ENCODE assay signal across 16 mouse cellular contexts in the genomic region with DNA sequence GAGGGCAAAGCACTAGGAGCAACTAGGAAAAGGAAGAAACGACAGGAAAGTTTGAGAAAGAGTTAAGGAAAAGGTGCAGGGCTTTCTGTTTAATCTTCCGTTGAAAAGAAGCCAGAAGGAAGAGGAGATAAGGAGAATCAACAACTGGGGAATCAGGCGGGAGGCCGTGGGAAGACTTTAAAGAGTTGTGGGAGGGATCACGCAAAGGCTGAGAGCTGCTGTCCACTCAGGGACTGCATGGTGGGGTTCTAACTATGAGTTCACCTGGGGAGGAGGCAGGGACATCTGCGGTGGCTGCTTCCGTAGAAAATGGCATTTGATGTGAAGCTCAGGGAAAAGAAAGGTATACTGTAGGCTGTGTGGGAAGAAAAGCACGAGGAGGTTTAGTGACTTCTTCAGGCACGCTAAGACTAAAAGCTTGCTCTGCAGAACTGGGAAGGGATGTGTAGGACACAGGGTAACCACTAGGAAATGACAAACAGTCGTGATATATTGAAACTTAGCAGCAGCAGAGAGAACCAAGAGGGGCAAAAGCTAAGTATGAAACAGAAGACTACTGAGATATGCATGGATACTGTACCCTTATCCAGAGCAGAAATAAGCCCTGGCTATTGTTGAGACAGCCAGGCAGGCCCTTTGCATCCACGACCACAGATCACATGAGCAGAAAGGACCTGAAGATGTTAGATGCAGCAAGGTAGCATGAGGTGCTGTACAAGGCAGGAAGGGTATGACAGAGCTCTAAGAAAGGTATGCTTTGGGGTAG.
DNase-seq lines count a peak whose midpoint lies in the region; ATAC-seq and TF ChIP-seq lines count a peak whose summit lies in the region.
"Had no signal": no experiment of that assay in that cellular context is flagged by ENCODE, and none has a peak within 500 bp of the region (broad histone marks: within the 10 kb centered on the region; RNA-seq: fewer than 3 reads in every experiment).

No protein-coding gene starts in this region.

- H3K27ac ChIP-seq in heart, embryonic 14.5 days (replicated peaks in 1 of 2; ENCODE audit: control insufficient read depth in 1 of 2, insufficient read depth in 1 of 2, low read depth in 2 of 2, low read length in 2 of 2) = no peak overlapping the region
- no peak overlapping the region for H3K27ac ChIP-seq in heart, adult 2 months
- no peak overlapping the region for H3K27ac ChIP-seq in lung, embryonic 16.5 days (ENCODE audit: low read length)
- peak overlapping the region; percentile 71 for H3K27ac ChIP-seq in liver, embryonic 12.5 days
- no peak overlapping the region for H3K27ac ChIP-seq in stomach, postnatal 0 days (replicated peaks)
- H3K27ac ChIP-seq in forebrain, embryonic 11.5 days (ENCODE audit: low read depth, low read length) = no peak overlapping the region
- H3K27ac ChIP-seq: hindbrain, embryonic 15.5 days; neural tube, embryonic 15.5 days had no signal

- H3K4me1 ChIP-seq in heart, embryonic 14.5 days (ENCODE audit: control insufficient read depth in 2 of 2, insufficient read depth in 2 of 2, low read length in 2 of 2) = peaks cover 7 to 15% of the 10 kb centered on the region in 2 experiments; a peak in 3 of 4 replicates
- no peaks in the 10 kb centered on the region for H3K4me1 ChIP-seq in heart, adult 2 months (ENCODE audit: control insufficient read depth, insufficient read depth, low read length)
- H3K4me1 ChIP-seq in lung, embryonic 16.5 days (replicated peaks; ENCODE audit: control insufficient read depth, insufficient read depth, low read length) = no peaks in the 10 kb centered on the region
- H3K4me1 ChIP-seq in liver, embryonic 12.5 days = peaks cover 22% of the 10 kb centered on the region
- 0 out of 2 replicates have a peak, but pooled peaks cover 2% of the 10 kb centered on the region for H3K4me1 ChIP-seq in stomach, postnatal 0 days (replicated peaks; ENCODE audit: control insufficient read depth, insufficient read depth)
- no peaks in the 10 kb centered on the region for H3K4me1 ChIP-seq in forebrain, embryonic 11.5 days (replicated peaks; ENCODE audit: control insufficient read depth, insufficient read depth, low read length)
- H3K4me1 ChIP-seq: hindbrain, embryonic 15.5 days; neural tube, embryonic 15.5 days had no signal

- no peak for ATAC-seq in heart, embryonic 14.5 days (ENCODE audit: insufficient number of reproducible peaks, insufficient read depth, low FRiP score, low read depth)
- no peak for ATAC-seq in lung, embryonic 16.5 days (ENCODE audit: low read depth)
- peak; percentile 87 for ATAC-seq in liver, embryonic 12.5 days
- ATAC-seq in stomach, postnatal 0 days (ENCODE audit: low FRiP score, low TSS enrichment) = no peak
- no peak for ATAC-seq in forebrain, embryonic 11.5 days (replicated peaks; ENCODE audit: low FRiP score)
- ATAC-seq: Patski had no signal

- intact Hi-C loops in heart, adult 2 months (cut with DNase I) = no loop called here

- no peak for TF ChIP-seq POLR2A in heart, adult 2 months (IDR thresholded peaks at IDR 0.05; ENCODE audit: insufficient read depth, low read depth, low read length)

- H3K4me3 ChIP-seq in heart, embryonic 14.5 days (ENCODE audit: control insufficient read depth in 1 of 2, insufficient read depth in 1 of 2, low read depth in 1 of 2, low read length in 2 of 2) = no peak overlapping the region
- H3K4me3 ChIP-seq in heart, adult 2 months = no peak overlapping the region
- no peak overlapping the region for H3K4me3 ChIP-seq in lung, embryonic 16.5 days (ENCODE audit: low read length)
- peak overlapping the region; percentile 8; the same call in 1 of the 2 replicates for H3K4me3 ChIP-seq in liver, embryonic 12.5 days
- no peak overlapping the region for H3K4me3 ChIP-seq in stomach, postnatal 0 days (ENCODE audit: low read depth, low read length)
- no peak overlapping the region for H3K4me3 ChIP-seq in forebrain, embryonic 11.5 days (ENCODE audit: low read depth, low read length)
- H3K4me3 ChIP-seq: hindbrain, embryonic 15.5 days; neural tube, embryonic 15.5 days had no signal

- H3K27me3 ChIP-seq in heart, embryonic 14.5 days (ENCODE audit: control insufficient read depth, insufficient read depth, low read length) = no peaks in the 10 kb centered on the region
- H3K27me3 ChIP-seq in heart, adult 2 months (ENCODE audit: control insufficient read depth, insufficient read depth, low read length) = no peaks in the 10 kb centered on the region
- H3K27me3 ChIP-seq in lung, embryonic 16.5 days (ENCODE audit: control insufficient read depth, insufficient read depth, low read depth, low read length) = no peaks in the 10 kb centered on the region
- no peaks in the 10 kb centered on the region for H3K27me3 ChIP-seq in liver, embryonic 12.5 days (replicated peaks)
- no peaks in the 10 kb centered on the region for H3K27me3 ChIP-seq in stomach, postnatal 0 days (ENCODE audit: control insufficient read depth, insufficient read depth, low read length)
- H3K27me3 ChIP-seq in forebrain, embryonic 11.5 days (ENCODE audit: control insufficient read depth, insufficient read depth, low read length) = no peaks in the 10 kb centered on the region
- H3K27me3 ChIP-seq: hindbrain, embryonic 15.5 days; neural tube, embryonic 15.5 days; Patski had no signal

- no peak for TF ChIP-seq CTCF in heart, adult 2 months (IDR thresholded peaks at IDR 0.05)
- TF ChIP-seq CTCF in stomach, postnatal 0 days (IDR thresholded peaks at IDR 0.05; ENCODE audit: low read depth) = no peak

- no peak for DNase-seq in heart, adult 2 months
- DNase-seq in lung, postnatal 4 days = no peak
- DNase-seq in stomach, postnatal 0 days (ENCODE audit: low spot score) = peak; percentile 24
- no peak for DNase-seq in yolk sac, embryonic 10.5 days (ENCODE audit: low spot score)
- DNase-seq in forebrain, embryonic 11.5 days (ENCODE audit: low spot score) = no peak
- DNase-seq: cerebellum, adult 18-20 months; gastrocnemius, postnatal 36 days; kidney, adult 9 months; lung, adult 2 months; thymus, adult 2 months had no signal

- peaks cover 11% of the 10 kb centered on the region for H3K9me3 ChIP-seq in heart, embryonic 14.5 days (ENCODE audit: control insufficient read depth, low read length)
- H3K9me3 ChIP-seq in lung, embryonic 16.5 days (ENCODE audit: control insufficient read depth, low read length) = peaks cover 6% of the 10 kb centered on the region
- H3K9me3 ChIP-seq in liver, embryonic 12.5 days (replicated peaks) = peaks cover 12% of the 10 kb centered on the region
- H3K9me3 ChIP-seq in stomach, postnatal 0 days (ENCODE audit: control insufficient read depth, low read length) = no peaks in the 10 kb centered on the region
- peaks cover 5% of the 10 kb centered on the region; the same call in 1 of the 2 replicates for H3K9me3 ChIP-seq in forebrain, embryonic 11.5 days (ENCODE audit: control insufficient read depth, low read length)
- H3K9me3 ChIP-seq: hindbrain, embryonic 15.5 days had no signal

- WGBS in heart, embryonic 14.5 days = 14% methylated on average over 11 of the region's 11 CpGs
- 17% methylated on average over 11 of the region's 11 CpGs for WGBS in heart, adult 2 months
- 20% methylated on average over 11 of the region's 11 CpGs for WGBS in lung, embryonic 16.5 days
- 17% methylated on average over 11 of the region's 11 CpGs for WGBS in liver, embryonic 12.5 days (ENCODE audit: insufficient replicate concordance)
- WGBS in stomach, postnatal 0 days = 24% methylated on average over 11 of the region's 11 CpGs
- 80% methylated on average over 11 of the region's 11 CpGs for WGBS in forebrain, embryonic 11.5 days

- H3K79me2 ChIP-seq in heart, adult 2 months (replicated peaks; ENCODE audit: control insufficient read depth, insufficient read depth, low read length) = no peaks in the 10 kb centered on the region

- no peaks in the 10 kb centered on the region for H3K36me3 ChIP-seq in heart, embryonic 14.5 days (ENCODE audit: control insufficient read depth, insufficient read depth, low read length)
- H3K36me3 ChIP-seq in heart, adult 2 months (ENCODE audit: control insufficient read depth, insufficient read depth, low read length) = no peaks in the 10 kb centered on the region
- no peaks in the 10 kb centered on the region for H3K36me3 ChIP-seq in lung, embryonic 16.5 days (ENCODE audit: control insufficient read depth, insufficient read depth, low read length)
- H3K36me3 ChIP-seq in liver, embryonic 12.5 days = peaks cover 4% of the 10 kb centered on the region; the same call in 1 of the 2 replicates
- no peaks in the 10 kb centered on the region for H3K36me3 ChIP-seq in stomach, postnatal 0 days (ENCODE audit: control insufficient read depth, insufficient read depth, low read length)
- no peaks in the 10 kb centered on the region for H3K36me3 ChIP-seq in forebrain, embryonic 11.5 days (ENCODE audit: control insufficient read depth, insufficient read depth, low read length)

- peak overlapping the region; percentile 51 for H3K4me2 ChIP-seq in heart, embryonic 14.5 days (ENCODE audit: low read length)
- peak overlapping the region; percentile 42 for H3K4me2 ChIP-seq in lung, embryonic 16.5 days (ENCODE audit: low read depth, low read length)
- H3K4me2 ChIP-seq in liver, embryonic 12.5 days = peak overlapping the region; percentile 58
- no peak overlapping the region for H3K4me2 ChIP-seq in stomach, postnatal 0 days (replicated peaks; ENCODE audit: low read depth)
- no peak overlapping the region for H3K4me2 ChIP-seq in forebrain, embryonic 11.5 days (ENCODE audit: low read depth, low read length, severe bottlenecking)
- H3K4me2 ChIP-seq: hindbrain, embryonic 15.5 days; neural tube, embryonic 15.5 days had no signal

- TF ChIP-seq EP300 in heart, adult 2 months (IDR thresholded peaks at IDR 0.05; ENCODE audit: insufficient read depth, low read depth, low read length) = no peak
- no peak for TF ChIP-seq EP300 in stomach, postnatal 0 days (optimal IDR thresholded peaks at IDR 0.05)

- 0 out of 2 replicates have a peak overlapping the region, but pooled peaks have one; percentile 1 for H3K9ac ChIP-seq in heart, embryonic 14.5 days (ENCODE audit: low read length)
- no peak overlapping the region for H3K9ac ChIP-seq in heart, adult 2 months (ENCODE audit: low read depth, low read length)
- no peak overlapping the region for H3K9ac ChIP-seq in lung, embryonic 16.5 days (ENCODE audit: low read length)
- H3K9ac ChIP-seq in liver, embryonic 12.5 days = peak overlapping the region; percentile 58; the same call in 1 of the 2 replicates
- no peak overlapping the region for H3K9ac ChIP-seq in stomach, postnatal 0 days (ENCODE audit: low read length)
- H3K9ac ChIP-seq in forebrain, embryonic 11.5 days (ENCODE audit: low read length) = no peak overlapping the region
- H3K9ac ChIP-seq: hindbrain, embryonic 15.5 days; neural tube, embryonic 15.5 days had no signal

Comparison
In these comparisons a context has a peak if more than half of its experiments do, and no peak if none do; other contexts are left out.
1. H3K9ac ChIP-seq: peak in heart, embryonic 14.5 days (single experiment) and liver, embryonic 12.5 days (single experiment); none in heart, adult 2 months (single experiment), lung, embryonic 16.5 days (single experiment), stomach, postnatal 0 days (single experiment) and forebrain, embryonic 11.5 days (single experiment).
2. H3K4me2 ChIP-seq: peak in heart, embryonic 14.5 days (single experiment), lung, embryonic 16.5 days (single experiment) and liver, embryonic 12.5 days (single experiment); none in stomach, postnatal 0 days (single experiment) and forebrain, embryonic 11.5 days (single experiment).